Mouse (Mus musculus): ENCODE data around the gene Aacs. TPM values are rescaled to one million over a fixed set of nuclear protein-coding genes. Genes with fewer than 3 reads are reported as not detected.

The Aacs gene
- polyA plus RNA-seq, 1 experiment from 2014 or later: 31.2 TPM

DNA sequence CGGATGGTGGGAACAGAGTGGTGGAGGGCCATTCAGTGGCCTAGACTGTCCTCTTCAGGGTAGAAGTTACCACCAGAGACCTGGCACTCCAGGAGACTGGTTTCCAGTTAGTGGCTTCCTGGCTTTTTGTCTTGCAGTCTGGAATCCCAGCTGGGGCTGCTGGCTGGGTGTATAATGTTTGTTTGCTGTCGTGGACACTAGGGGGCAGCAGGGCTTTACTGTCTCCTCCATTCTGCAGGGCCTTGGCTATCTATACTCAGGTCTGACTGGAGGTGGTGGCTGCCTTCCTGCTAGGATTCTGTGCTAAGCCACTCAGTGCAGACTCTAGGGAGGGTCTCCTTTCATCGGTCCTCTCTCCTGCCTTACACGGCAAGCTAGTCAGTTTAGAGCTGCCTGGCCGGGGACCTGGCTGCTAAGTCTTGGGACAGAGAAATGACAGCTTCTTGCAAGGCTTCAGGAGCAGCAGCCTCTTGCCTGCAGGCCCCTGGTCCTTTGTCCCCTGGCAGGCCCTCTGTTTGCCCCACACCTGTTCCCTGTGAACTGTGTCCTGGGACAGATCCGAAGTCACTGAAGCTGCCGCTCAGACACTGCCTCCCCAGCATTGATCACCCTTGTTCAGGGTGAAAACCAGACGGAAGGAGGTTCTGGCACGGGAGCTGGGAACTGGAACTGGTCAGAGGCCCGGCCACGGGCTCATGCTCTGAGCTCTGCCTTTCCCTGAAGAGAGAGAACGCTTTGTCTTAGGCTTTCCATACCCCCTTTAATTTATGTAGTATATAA lies 22.4 kb downstream of the Aacs start:
- ATAC-seq (ENCODE audit: low read depth): peak; percentile 67
- Histone ChIP-seq H3K4me2 (ENCODE audit: low read depth, low read length) (no peak overlapping the region), H3K36me3 (ENCODE audit: control insufficient read depth, insufficient read depth, low read length) (no peaks in the 10 kb centered on the region; the same call in 1 of the 2 replicates), H3K4me3 (ENCODE audit: low read length) (no peak overlapping the region), H3K4me1 (replicated peaks; ENCODE audit: control insufficient read depth, insufficient read depth, low read length) (no peaks in the 10 kb centered on the region), H3K9me3 (ENCODE audit: control insufficient read depth, low read length) (no peaks in the 10 kb centered on the region), H3K27ac (ENCODE audit: low read length) (no peak overlapping the region), H3K9ac (ENCODE audit: low read length) (no peak overlapping the region), H3K27me3 (ENCODE audit: control insufficient read depth, insufficient read depth, low read depth, low read length) (no peaks in the 10 kb centered on the region)
- WGBS: 68% methylated on average over 12 of the region's 12 CpGs

- Histone ChIP-seq H3K27ac (ENCODE audit: low read length) (no peak overlapping the region), H3K4me3 (ENCODE audit: low read length) (no peak overlapping the region), H3K27me3 (ENCODE audit: control insufficient read depth, insufficient read depth, low read depth, low read length) (no peaks in the 10 kb centered on the region), H3K9me3 (ENCODE audit: control insufficient read depth, low read length) (no peaks in the 10 kb centered on the region), H3K36me3 (ENCODE audit: control insufficient read depth, insufficient read depth, low read length) (peaks cover 3% of the 10 kb centered on the region), H3K4me1 (replicated peaks; ENCODE audit: control insufficient read depth, insufficient read depth, low read length) (no peaks in the 10 kb centered on the region), H3K4me2 (ENCODE audit: low read depth, low read length) (no peak overlapping the region), H3K9ac (ENCODE audit: low read length) (no peak overlapping the region)
- ATAC-seq (ENCODE audit: low read depth): no peak
- WGBS: 89% methylated on average over 6 of the region's 6 CpGs
Observed at GRCm38 (mm10) chr5:125501505-125501904, 25.9 kb downstream of the Aacs start.

- H3K36me3 ChIP-seq (ENCODE audit: control insufficient read depth, insufficient read depth, low read length): peaks cover 3% of the 10 kb centered on the region
- ATAC-seq (ENCODE audit: low read depth): no peak
- no peaks in the 10 kb centered on the region for H3K4me1 ChIP-seq (replicated peaks; ENCODE audit: control insufficient read depth, insufficient read depth, low read length)
- no peak overlapping the region for H3K27ac ChIP-seq (ENCODE audit: low read length)
- no peak overlapping the region for H3K9ac ChIP-seq (ENCODE audit: low read length)
- H3K4me2 ChIP-seq (ENCODE audit: low read depth, low read length): no peak overlapping the region
- no peaks in the 10 kb centered on the region for H3K9me3 ChIP-seq (ENCODE audit: control insufficient read depth, low read length)
- 33% methylated on average over 3 of the region's 3 CpGs for WGBS
- no peak overlapping the region for H3K4me3 ChIP-seq (ENCODE audit: low read length)
- H3K27me3 ChIP-seq (ENCODE audit: control insufficient read depth, insufficient read depth, low read depth, low read length): no peaks in the 10 kb centered on the region
Observed at GRCm38 (mm10) chr5:125502186-125502585, 26.6 kb downstream of the Aacs start.

DNA sequence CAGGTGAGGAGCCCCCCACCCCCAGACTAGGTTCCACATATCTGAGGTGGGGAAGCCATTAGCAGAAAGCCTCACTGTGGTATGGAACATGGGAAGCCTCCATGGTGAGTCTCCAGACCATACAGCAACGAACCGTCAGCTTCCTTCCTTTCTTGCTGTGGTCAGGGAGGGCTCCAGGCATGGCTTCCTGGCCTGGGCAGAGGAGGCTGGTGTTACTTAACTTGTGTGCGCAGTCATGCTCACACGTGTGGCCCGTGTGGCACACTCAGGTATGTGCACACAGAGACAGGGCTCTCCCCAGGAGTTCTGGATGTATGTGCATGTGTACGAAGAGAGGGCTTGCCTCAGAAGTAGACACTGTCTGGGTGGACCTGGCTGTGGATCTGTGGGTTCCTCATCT lies 28.0 kb downstream of the Aacs start:
- no peaks in the 10 kb centered on the region for H3K27me3 ChIP-seq (ENCODE audit: control insufficient read depth, insufficient read depth, low read depth, low read length)
- 87% methylated on average over 6 of the region's 6 CpGs for WGBS
- no peak overlapping the region for H3K4me2 ChIP-seq (ENCODE audit: low read depth, low read length)
- no peak overlapping the region for H3K4me3 ChIP-seq (ENCODE audit: low read length)
- H3K27ac ChIP-seq (ENCODE audit: low read length): no peak overlapping the region
- no peaks in the 10 kb centered on the region for H3K9me3 ChIP-seq (ENCODE audit: control insufficient read depth, low read length)
- H3K9ac ChIP-seq (ENCODE audit: low read length): no peak overlapping the region
- peaks cover 5% of the 10 kb centered on the region for H3K36me3 ChIP-seq (ENCODE audit: control insufficient read depth, insufficient read depth, low read length)
- no peaks in the 10 kb centered on the region for H3K4me1 ChIP-seq (replicated peaks; ENCODE audit: control insufficient read depth, insufficient read depth, low read length)
- ATAC-seq (ENCODE audit: low read depth): 0 out of 2 replicates have a peak, but pooled peaks have one; percentile 29

DNA sequence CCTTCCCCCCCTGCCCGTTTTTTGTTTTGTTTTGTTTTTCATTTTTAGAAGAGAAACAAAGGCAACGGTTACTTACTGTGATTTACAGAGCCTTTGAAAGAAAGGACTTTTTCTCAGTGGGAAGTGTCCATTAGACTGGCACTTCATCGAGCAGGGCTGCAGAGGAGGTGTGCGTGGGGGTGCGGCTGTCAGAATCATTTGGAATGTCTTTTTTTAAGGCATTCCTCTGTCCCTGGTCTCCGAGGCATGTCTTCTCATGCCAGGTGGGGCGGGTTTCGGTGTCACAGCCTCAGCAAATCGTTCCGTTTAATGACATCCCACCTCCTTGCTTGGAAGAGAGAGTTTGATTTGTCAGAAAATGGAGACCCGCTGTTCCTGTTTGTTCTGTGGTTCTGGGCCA lies 29.1 kb downstream of the Aacs start:
- Histone ChIP-seq H3K36me3 (ENCODE audit: control insufficient read depth, insufficient read depth, low read length) (peaks cover 10% of the 10 kb centered on the region), H3K4me2 (ENCODE audit: low read depth, low read length) (no peak overlapping the region), H3K27me3 (ENCODE audit: control insufficient read depth, insufficient read depth, low read depth, low read length) (no peaks in the 10 kb centered on the region), H3K9me3 (ENCODE audit: control insufficient read depth, low read length) (no peaks in the 10 kb centered on the region), H3K9ac (ENCODE audit: low read length) (no peak overlapping the region), H3K27ac (ENCODE audit: low read length) (no peak overlapping the region), H3K4me3 (ENCODE audit: low read length) (no peak overlapping the region), H3K4me1 (replicated peaks; ENCODE audit: control insufficient read depth, insufficient read depth, low read length) (no peaks in the 10 kb centered on the region)
- ATAC-seq (ENCODE audit: low read depth): no peak
- 69% methylated on average over 11 of the region's 11 CpGs for WGBS

DNA sequence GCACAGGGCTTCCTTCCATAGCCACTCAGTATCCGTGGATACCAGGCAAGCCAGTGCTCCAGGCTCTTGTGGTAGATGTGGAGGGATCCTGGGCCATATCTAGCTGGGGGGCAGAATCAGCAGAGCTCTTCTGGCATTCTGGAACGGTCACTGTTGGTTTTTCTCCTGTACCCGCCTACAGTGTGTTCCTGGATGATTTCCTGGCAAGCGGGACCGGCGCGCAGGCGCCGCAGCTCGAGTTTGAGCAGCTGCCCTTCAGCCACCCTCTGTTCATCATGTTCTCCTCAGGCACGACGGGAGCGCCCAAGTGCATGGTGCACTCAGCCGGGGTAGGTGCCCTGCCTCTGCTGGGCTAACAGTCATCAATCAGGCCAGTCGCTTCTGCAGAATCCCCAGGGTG lies 30.4 kb downstream of the Aacs start:
- Histone ChIP-seq H3K9ac (ENCODE audit: low read length) (no peak overlapping the region), H3K9me3 (ENCODE audit: control insufficient read depth, low read length) (no peaks in the 10 kb centered on the region), H3K4me1 (replicated peaks; ENCODE audit: control insufficient read depth, insufficient read depth, low read length) (no peaks in the 10 kb centered on the region), H3K4me3 (ENCODE audit: low read length) (no peak overlapping the region), H3K4me2 (ENCODE audit: low read depth, low read length) (no peak overlapping the region), H3K36me3 (ENCODE audit: control insufficient read depth, insufficient read depth, low read length) (peaks cover 12% of the 10 kb centered on the region), H3K27me3 (ENCODE audit: control insufficient read depth, insufficient read depth, low read depth, low read length) (no peaks in the 10 kb centered on the region), H3K27ac (ENCODE audit: low read length) (no peak overlapping the region)
- ATAC-seq (ENCODE audit: low read depth): no peak
- 77% methylated on average over 15 of the region's 15 CpGs for WGBS

- H3K4me1 ChIP-seq (replicated peaks; ENCODE audit: control insufficient read depth, insufficient read depth, low read length): no peaks in the 10 kb centered on the region
- H3K36me3 ChIP-seq (ENCODE audit: control insufficient read depth, insufficient read depth, low read length): peaks cover 21% of the 10 kb centered on the region
- H3K27me3 ChIP-seq (ENCODE audit: control insufficient read depth, insufficient read depth, low read depth, low read length): no peaks in the 10 kb centered on the region
- H3K9ac ChIP-seq (ENCODE audit: low read length): no peak overlapping the region
- no peaks in the 10 kb centered on the region for H3K9me3 ChIP-seq (ENCODE audit: control insufficient read depth, low read length)
- WGBS: 92% methylated on average over 9 of the region's 9 CpGs
- H3K4me2 ChIP-seq (ENCODE audit: low read depth, low read length): no peak overlapping the region
- ATAC-seq (ENCODE audit: low read depth): no peak
- no peak overlapping the region for H3K4me3 ChIP-seq (ENCODE audit: low read length)
- H3K27ac ChIP-seq (ENCODE audit: low read length): no peak overlapping the region
Observed at GRCm38 (mm10) chr5:125507582-125507981, 32.0 kb downstream of the Aacs start.

DNA sequence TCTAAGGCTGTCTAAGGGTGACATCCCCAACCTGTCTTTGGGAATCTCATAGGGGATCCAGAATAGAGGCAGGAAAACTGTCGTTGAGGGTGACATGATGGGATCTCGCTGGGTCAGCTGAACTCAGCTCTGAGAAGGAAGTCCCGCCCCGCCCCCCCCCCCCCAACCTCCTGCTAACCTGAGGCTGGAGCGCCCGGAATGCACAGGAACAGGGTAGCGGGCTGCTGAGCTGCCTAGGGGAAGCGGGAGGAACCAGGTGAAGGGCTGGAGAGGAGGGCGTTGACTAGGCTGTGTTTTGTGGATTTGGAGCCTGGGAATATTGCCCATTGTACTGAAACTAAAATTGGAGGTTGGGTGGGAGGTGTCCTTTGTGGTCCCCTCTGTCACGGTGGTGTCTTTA lies 32.4 kb downstream of the Aacs start:
- no peaks in the 10 kb centered on the region for H3K9me3 ChIP-seq (ENCODE audit: control insufficient read depth, low read length)
- H3K27ac ChIP-seq (ENCODE audit: low read length): no peak overlapping the region
- H3K4me2 ChIP-seq (ENCODE audit: low read depth, low read length): no peak overlapping the region
- peaks cover 21% of the 10 kb centered on the region for H3K36me3 ChIP-seq (ENCODE audit: control insufficient read depth, insufficient read depth, low read length)
- no peak overlapping the region for H3K9ac ChIP-seq (ENCODE audit: low read length)
- WGBS: 86% methylated on average over 10 of the region's 10 CpGs
- no peaks in the 10 kb centered on the region for H3K27me3 ChIP-seq (ENCODE audit: control insufficient read depth, insufficient read depth, low read depth, low read length)
- H3K4me3 ChIP-seq (ENCODE audit: low read length): no peak overlapping the region
- H3K4me1 ChIP-seq (replicated peaks; ENCODE audit: control insufficient read depth, insufficient read depth, low read length): no peaks in the 10 kb centered on the region
- no peak for ATAC-seq (ENCODE audit: low read depth)

DNA sequence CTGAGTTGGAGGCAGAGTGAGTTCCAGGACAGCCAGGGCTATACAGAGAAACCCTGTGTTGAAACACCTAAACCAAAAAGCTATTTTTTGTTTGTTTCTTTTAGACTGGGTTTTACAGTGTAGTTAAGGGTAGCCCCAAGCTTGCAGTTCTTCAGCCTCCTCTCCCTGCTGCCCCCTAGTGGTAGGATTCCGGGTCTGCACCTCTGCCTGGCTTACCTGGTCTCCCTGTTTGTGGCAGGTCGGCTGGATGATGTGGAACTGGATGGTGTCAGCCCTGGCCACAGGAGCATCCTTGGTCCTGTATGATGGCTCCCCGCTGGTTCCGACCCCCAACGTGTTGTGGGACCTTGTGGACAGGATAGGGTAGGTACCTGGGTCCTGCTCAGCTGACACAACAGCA lies 33.9 kb downstream of the Aacs start:
- Histone ChIP-seq H3K4me2 (ENCODE audit: low read depth, low read length) (no peak overlapping the region), H3K27me3 (ENCODE audit: control insufficient read depth, insufficient read depth, low read depth, low read length) (no peaks in the 10 kb centered on the region), H3K9ac (ENCODE audit: low read length) (no peak overlapping the region), H3K4me3 (ENCODE audit: low read length) (no peak overlapping the region), H3K4me1 (replicated peaks; ENCODE audit: control insufficient read depth, insufficient read depth, low read length) (no peaks in the 10 kb centered on the region), H3K36me3 (ENCODE audit: control insufficient read depth, insufficient read depth, low read length) (peaks cover 18% of the 10 kb centered on the region), H3K27ac (ENCODE audit: low read length) (no peak overlapping the region), H3K9me3 (ENCODE audit: control insufficient read depth, low read length) (no peaks in the 10 kb centered on the region)
- 50% methylated on average over 5 of the region's 5 CpGs for WGBS
- no peak for ATAC-seq (ENCODE audit: low read depth)

All from lung, embryonic 16.5 days (tissue).